Mouse (Mus musculus): ENCODE measurements around the gene Anapc15.
"Not testable (repeated sequence)": the region's sequence is repeated elsewhere in the genome, so short reads cannot be mapped to it uniquely, and the experiment has no call there.

The Anapc15 gene

DNA sequence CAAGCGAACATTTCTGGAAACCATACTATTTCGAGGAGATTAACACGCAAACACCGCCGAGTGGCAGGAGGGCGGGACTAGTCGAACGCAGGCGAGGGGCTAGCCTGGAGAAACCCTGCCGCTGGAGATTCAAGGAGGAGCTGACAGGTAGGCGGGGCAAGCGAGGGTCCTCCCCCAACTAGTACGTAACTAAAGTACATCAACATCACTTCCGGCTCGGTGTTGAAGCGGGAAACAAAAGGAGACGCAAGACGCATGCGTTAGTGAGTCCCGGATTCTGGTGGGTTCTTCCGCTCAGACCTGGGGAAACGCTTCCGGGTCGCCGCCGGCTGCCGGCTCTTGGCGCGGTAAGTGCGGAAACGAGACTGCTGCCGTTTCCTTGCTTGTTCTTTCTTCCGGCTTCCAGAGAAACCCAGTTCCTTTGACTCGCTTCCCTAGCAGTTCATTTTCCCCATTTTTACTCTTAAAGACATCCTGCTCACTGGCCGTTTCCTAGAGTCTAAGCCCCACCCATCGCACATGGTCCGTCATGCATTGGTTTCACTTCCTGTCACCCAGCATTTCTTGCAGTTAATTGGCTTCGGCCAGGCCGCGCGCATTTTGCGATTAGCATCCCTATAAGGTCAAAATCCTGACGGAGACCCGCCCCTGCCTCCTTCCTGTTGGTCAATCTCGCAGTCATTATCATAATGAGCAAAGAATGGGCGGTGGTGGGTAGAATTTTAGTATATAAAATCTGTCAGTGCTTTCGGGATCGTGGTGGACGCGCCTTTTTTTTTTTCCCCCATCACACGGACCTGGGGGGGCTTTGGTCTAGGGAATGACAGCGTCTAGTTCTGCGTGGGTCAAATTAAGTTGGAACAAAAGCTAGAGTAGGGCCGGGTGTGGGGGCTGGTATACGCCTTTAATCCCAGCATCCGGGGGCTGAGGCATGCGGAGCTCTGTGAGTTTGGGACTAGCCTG lies 32.9 kb downstream of the Anapc15 start:
- DNase-seq (ENCODE audit: low spot score in 2 of 2), result peak; percentile 96 to 97

DNA sequence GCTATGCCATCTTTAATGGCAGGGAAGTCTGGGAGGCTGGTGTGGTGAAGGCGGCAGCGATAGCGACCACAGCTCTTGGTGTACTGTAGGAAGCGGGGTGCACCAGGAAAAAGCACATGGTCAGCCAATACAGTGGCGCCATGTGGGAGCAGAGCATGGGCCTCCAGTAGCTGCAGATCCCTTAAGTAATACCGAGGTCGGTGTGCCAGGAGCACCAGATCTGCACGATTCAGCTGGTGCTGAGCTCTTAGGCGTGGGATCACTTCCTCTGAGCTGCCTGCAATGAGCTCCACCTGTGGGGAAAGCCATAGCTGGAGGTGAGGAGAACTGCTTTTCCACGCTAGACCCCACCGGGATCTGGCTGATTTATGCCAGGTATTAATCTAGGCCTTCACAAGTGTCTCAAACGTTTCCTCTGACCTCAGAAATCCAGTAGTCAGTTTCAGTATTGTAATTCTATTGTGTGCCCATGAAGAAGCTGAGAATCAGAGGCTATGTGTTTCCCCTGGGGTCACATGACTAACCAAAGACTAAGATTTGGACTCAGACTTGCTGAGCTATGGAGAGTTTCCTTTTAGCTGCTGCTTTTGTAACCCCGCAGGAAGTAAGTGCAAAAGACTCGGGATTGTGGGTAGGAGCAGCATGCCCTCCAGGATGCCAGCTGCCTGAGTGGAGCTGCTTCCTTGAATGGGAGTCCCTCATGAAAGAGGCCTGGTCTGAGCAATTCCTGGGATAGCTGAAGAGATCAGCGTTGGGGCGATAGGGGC lies 37.0 kb downstream of the Anapc15 start:
- DNase-seq (ENCODE audit: low spot score in 2 of 2), result no peak

DNA sequence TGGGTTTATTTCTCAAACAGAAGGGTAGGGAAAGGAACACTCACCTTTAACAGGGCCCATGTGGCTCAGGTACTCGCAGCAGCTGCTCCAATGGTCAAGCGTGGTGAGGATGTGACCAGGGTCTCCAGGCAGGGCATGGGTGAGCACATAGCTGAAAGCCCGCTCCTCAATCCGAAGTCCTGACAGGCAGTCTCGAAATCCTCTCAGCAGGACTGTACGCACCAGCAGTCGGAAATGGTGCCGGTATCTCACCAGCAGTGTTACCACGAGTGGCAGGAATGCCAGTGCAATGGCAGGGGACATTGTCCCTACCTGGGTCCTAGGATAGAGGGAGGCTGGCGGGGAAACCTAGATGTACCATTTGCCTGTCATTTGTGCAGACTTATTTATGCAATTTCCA lies 38.5 kb downstream of the Anapc15 start:
- DNase-seq (ENCODE audit: low spot score in 2 of 2), result no peak

DNA sequence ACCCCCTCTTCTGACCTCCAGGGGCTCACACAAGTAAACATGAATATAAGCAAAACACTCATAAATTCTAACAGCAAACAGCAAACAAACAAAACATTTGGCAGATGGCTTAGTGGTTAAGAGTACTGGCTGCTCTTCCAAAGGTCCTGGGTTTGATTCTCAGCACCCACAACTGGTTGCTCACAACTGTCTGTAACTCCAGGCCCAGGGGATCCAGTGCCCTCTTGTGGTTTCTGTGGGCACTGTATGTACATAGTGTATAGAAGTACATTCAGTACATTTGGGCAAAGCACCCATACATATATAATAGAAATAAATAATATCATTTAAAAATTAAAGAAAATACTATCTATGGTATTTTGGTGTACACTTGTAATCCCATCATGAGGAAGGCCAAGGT lies 39.3 kb downstream of the Anapc15 start:
- DNase-seq (ENCODE audit: low spot score in 2 of 2), result no peak

DNA sequence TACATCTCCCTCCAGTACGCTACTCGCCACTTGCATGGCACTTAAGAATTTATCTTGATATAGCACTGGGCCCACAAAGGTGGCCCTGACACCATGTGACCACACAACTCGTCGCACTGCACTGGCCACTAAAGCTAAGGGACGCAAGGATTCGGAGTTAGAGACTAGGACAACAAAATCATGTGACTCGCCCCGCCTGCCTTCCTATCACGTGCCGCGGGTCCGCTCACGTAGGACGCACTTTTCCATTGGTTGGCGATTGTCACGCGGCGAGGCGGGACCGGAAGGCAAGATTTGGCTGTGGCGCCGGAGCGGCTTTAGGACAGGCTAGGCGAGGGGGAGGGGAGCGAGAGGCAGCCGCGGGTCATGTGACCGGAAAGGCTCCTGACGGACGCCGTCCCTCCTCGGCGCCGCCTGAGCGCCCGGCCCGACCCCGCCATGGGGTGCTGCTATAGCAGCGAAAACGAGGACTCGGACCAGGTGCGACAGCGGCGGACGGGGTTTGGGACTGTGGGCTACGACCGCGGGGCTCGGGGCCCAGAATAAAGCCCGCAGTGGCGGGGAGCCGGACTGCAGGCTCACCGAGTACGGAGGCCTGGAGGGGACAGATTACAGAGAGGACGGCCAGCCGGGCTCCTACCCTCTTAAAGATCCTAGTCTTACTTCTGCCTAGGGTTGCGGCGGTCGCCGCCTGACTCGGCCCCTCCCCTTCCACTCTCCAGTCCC lies 42.2 kb downstream of the Anapc15 start, which contains the start of gene Lamtor1:
TSS of gene Lamtor1 (plus strand) at position 344 of the 726 bp plus-strand sequence.
- DNase-seq (ENCODE audit: low spot score in 2 of 2), result peak; percentile 99 to 100

DNA sequence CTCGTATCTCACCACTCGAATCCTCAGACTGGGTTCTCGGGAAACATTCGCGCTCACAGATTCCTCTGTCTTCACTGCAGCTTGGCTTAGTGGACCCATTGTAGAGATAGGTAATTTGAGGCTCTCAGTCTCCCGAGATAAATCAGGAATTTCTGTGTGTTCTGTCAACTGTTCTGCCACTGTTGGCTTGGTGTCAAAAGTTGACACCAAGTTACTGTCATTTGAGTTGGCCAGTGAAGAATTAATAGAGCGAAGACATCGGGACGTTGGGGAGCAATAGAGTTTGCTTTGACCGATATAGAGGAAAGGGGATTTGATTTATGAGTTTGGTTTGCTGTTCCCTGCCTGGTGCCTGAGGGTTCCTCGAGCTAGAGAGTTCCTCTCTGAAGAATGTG lies 42.8 kb downstream of the Anapc15 start, which contains the start of gene Tomt:
TSS of gene Tomt (minus strand) at position 73 of the 395 bp plus-strand sequence.
- no peak for DNase-seq (ENCODE audit: low spot score in 2 of 2)

DNA sequence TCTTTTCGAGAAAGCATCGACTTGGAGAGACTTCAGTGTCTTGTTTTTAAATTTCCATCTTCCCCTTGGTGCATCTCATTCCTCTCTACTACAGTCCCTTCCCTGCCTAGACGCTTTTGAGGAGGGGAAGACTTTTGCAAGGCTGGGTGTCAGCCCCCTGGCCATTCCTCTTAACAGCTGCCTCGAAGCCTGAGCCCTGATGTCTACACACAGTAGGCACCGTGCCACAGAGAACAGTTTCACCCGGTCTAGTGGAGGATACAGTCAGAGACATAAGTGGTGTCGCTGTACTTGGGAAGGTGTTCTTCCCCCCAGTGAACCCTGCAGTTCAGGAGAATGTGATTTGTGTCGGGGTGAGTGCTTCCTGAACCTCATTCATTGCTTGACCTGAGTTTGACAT lies 43.2 kb downstream of the Anapc15 start:
- DNase-seq (ENCODE audit: low spot score in 2 of 2), result no peak

DNA sequence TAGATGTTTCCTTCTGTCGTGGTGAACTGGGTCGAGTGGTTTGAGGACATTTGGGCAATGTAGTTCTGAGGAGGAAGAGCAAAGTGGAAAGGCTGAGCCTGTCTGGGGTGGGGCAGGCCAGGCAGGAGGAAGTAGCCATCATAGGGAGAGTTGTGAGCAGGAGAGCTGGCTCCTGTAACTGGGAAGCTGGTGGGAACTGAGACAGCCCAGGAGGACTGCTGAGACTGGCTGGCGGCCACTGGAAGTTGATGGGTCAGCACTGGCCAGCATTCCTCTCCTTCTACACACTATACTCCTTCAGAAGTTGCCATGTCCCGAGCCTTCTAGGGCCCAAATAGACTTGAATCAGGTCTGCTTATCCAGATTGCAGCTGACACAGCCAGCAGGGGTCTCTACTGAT lies 44.9 kb downstream of the Anapc15 start:
- DNase-seq (ENCODE audit: low spot score in 2 of 2), result no peak

DNA sequence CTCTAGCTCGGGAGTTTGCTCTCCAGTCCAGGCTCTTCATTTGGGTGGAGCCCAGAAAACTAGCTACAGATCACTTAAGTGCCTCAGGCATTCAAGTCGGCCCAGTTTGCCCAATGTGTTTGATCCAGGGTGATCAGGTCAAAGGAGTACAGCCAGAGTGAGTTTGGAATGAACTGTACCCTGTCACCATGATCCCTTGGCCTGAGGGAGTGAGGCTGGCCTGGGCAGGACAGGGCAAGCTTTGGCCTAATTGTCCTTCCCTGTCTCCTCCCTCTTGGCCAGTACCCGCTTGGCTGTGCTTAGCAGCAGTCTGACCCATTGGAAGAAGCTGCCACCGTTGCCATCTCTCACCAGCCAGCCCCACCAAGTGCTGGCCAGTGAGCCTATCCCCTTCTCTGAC lies 46.6 kb downstream of the Anapc15 start:
- no peak for DNase-seq (ENCODE audit: low spot score in 2 of 2)

DNA sequence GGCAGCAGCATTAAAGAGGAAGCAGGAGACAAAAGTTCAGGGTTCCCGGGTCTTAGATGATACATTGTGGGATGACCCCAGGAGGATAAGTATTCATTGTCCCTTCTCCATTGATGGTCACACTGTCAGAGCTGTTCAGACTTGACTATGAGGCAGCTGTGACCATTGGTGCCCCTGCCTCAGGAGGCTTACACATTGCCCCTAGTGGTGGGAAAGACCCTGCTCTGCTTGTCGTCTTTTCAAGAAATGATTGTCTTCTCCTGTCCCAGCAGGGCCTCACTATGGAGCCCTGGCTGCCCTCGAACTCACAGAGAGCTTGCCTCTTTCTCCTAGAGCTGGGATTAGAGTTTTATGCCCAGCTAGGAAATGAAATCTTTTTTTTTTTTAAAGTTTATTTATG lies 48.5 kb downstream of the Anapc15 start:
- DNase-seq (ENCODE audit: low spot score in 2 of 2), result no peak

DNA sequence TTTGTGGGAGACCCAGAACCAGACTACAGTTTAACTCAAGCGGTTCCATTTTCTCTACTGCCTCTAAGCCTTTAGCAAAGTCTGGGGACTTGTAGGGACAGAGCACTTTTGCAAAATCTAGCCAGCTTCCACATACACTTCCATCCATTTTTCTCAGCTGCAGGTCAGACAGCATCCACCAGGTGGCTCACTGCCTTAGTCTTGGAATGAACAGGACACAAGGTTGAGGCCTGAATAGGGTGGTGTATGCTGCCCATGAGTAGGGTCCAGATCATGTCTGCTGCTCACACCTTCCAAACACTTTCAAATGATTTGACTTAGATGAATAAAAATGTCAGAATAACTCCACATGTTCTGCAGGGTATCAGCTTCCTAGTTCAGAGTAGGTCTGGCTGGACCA lies 54.6 kb downstream of the Anapc15 start:
- DNase-seq (ENCODE audit: low spot score in 2 of 2), result no peak

DNA sequence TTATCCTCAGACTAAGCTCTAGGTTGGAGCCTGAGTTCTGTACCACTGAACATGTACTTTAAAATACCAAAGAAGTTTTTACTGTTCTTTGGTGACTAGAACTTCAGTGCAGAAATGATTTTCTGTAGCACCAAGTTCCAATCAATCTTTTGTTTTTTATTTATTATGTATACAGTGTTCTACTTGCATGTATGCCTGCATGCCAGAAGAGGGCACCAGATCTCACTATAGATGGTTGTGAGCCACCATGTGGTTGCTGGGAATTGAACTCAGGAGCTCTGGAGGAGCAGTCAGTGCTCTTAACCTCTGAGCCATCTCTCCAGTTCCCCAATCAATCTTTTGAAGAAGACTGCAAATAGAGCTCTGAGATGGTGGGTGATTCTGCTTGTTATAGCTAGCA lies 62.4 kb downstream of the Anapc15 start:
- not testable (repeated sequence) for DNase-seq (ENCODE audit: low spot score in 2 of 2)

DNA sequence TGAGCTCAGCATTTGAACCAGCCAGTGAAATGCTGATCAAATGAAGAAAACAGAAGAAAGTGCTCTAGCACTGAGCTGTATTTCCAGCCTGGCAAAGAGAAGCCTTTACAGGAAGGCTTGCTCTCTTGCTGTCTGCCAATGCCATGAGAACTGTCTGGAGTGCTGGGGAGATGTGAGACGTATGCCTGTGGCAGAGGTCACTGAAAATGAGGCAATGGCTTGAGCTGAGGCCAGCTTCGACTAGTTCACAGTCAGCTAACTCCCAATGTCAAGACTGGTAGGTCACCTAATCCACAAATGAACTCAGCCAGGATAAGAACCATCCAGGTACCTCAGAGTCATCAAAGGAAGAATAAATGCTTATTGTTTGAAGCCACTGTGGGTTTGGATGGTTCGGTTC lies 64.6 kb downstream of the Anapc15 start:
- no peak for DNase-seq (ENCODE audit: low spot score in 2 of 2)

DNA sequence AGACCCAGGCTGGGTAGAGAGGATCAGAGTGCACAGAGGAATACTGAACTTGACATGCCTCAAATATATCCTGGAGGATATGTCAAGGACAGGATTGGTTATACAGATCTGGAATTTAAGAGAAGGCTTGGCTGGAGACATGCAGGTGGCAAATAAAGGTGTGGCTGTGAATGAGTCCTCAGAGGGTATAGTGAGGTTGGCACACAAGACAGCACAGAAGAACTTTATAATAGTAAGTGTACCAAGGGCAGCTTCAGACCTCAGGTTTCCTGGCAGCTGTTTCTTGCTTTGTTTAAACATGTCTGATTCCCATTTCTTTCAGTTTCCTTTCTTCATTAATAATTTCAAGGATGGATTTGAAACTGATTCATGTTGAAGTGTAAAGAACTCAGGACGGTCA lies 69.0 kb downstream of the Anapc15 start:
- no peak for DNase-seq (ENCODE audit: low spot score in 2 of 2)

DNA sequence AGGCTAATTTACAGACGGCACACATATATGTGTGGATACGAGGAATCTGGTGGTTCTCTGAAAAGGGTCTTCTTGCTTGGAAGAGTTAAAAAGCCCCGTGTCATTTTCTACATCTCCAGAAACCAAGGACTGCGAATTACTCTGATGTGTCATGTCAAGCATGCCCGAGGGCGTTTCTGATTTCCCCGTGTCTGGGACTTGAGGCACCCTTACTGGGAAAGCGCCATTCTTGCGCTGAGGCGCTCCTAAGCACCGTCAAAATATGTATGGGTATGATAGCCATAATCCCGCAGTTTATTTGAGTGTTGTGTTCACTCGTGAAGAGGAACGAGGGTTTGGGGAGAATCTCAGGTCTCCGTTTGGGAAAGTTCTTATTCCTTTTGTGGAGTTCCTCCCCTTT lies 69.8 kb downstream of the Anapc15 start:
- no peak for DNase-seq (ENCODE audit: low spot score in 2 of 2)

DNA sequence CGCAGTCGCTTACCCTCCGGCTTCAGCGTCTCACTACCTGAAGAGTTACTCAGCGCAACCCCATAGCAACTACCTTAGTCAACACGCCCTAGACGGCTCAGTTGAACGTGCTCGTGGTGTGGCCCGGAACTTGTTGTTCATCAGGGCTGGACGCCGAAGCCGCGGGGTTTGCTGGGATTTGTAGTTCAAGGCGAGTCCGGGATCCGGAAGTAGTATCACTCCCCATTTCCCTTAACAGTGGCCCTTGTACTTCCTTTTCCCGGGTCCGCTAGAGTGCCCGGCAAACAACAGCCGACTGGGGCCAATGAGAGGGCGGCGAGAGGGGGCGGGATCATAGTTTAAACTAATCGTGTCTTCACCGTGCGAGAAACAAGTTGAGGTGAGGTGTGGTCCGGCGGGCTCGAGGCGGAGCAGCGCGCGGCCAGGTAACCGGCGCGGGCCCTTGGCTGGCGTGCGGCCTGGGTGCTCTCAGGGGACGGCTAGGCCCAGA lies 70.3 kb downstream of the Anapc15 start, which contains the start of the genes Lrrc51 and Numa1:
TSS of gene Lrrc51 (minus strand) at position 145 of the 490 bp plus-strand sequence.
TSS of gene Numa1 (plus strand) at position 361 of the 490 bp plus-strand sequence.
- DNase-seq (ENCODE audit: low spot score in 2 of 2), result peak; percentile 91 to 94

DNA sequence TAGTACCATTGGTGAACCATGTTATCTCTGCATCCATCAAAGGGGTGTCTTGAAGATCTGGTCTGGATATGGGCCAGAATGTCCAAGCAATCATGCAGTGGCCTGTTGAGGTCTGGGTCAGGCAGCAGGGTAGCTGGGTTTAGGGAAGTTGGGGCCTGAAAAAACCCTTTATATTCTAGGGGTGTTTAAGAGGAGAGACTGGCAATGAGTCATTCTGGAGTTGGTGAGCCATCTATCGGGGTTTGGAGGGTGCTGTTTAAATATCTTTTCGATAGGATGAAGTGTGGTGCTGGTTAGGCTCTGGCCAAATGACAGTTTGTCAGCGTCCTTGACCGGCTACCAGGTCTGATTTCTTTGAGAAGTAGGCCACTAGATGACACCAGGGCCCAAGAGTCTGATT lies 72.4 kb downstream of the Anapc15 start:
- no peak for DNase-seq (ENCODE audit: low spot score in 2 of 2)

DNA sequence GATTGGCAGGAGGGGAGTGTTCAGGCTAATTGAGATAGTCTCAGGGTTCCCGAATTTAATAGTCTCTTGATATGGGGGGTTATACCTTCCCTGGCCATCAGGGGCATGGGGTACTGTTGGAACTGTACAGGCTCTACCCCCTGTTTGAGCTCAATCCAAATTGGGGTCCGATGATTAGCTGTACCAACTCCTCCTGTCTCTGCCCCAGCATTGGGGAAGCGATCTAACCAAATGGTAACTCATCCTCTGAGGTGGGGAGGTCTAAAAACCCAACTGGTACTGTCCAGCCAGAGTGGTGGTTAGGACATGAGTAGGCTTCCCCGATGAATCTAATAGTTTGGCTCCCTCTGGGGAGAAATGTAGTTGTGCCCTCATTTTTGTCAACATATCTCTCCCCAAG lies 73.5 kb downstream of the Anapc15 start:
- no peak for DNase-seq (ENCODE audit: low spot score in 2 of 2)

DNA sequence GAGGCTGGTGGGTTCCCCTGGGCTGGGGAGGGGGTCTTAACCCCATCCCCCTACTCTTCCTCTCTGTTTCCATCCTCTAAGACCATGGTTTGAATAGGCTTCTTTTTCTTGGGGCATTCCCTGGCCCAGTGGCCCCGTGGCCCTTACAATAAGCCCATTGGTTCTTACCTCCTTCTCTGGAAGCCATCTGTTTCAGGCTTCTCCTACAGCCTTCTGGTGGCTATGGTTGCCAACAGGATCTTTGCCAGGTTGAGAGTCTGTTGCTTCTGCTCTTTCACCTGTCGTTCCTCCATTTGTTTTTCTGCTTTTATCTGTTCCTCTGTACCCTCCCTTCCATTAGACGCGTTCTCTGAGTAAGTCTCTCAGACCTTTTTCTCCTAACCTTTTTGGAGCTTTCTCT lies 74.1 kb downstream of the Anapc15 start:
- DNase-seq (ENCODE audit: low spot score in 2 of 2), result no peak

DNA sequence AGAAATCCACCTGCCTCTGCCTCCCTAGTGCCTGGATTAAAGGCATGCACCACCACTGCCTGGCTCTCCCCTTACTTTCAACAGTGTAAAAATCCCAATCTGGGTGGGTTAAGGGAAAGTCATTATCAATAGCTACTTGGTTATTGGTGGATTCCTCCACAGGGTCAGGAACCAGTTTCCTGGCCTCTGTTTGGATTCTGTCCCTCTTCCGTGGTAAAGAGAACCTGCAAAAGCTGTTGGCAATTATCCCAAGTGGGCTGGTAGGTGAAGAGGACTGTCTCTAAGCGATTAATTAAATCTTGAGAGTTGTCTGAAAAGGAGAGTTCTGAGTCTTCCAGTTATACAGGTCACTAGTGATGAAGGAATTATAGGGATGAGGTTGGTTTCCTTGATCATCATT lies 74.8 kb downstream of the Anapc15 start:
- no peak for DNase-seq (ENCODE audit: low spot score in 2 of 2)

DNA sequence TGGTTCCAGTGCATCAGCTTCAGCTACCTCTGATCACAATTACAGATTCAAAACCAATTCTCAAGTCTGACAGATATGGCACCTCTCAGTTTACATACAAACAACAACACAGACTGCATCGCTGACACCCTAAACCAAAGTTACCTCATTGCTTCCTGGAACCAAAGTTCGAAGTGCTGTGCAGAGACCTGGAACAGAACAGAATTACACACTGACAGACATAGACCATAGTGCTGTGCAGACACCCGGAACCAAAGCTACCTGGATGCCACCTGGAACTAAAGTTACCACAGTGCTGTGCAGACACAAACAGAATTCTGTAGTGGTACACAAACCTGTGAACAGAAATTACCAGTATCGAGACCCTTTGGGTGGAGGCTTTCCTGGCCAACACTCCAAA lies 76.2 kb downstream of the Anapc15 start:
- DNase-seq (ENCODE audit: low spot score in 2 of 2), result no peak

DNA sequence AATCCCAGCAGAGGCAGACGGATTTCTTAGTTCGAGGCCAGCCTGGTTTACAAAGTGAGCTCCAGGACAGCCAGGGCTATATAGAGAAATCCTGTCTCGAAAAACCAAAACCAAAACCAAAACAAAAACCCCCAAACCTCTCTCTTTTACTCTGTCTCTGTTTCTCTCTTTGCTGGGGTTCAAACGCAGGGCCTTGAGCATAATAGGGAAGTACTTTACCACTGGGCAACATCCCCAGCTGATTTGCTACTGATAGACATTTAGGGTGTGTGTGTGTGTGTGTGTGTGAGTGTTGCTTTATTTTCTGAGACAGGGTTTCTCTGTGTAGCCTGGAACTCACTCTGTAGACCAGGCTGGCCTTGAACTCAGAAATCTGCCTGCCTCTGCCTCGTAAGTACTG lies 85.5 kb downstream of the Anapc15 start:
- DNase-seq (ENCODE audit: low spot score in 2 of 2), result not testable (repeated sequence)
